Mouse (Mus musculus): ENCODE measurements around the gene Txndc2. TPM values are rescaled to one million over a fixed set of nuclear protein-coding genes. Genes with fewer than 3 reads are reported as not detected.

Gene Txndc2
- polyA plus RNA-seq, 2 experiments: 0.08 to 0.10 TPM

DNA sequence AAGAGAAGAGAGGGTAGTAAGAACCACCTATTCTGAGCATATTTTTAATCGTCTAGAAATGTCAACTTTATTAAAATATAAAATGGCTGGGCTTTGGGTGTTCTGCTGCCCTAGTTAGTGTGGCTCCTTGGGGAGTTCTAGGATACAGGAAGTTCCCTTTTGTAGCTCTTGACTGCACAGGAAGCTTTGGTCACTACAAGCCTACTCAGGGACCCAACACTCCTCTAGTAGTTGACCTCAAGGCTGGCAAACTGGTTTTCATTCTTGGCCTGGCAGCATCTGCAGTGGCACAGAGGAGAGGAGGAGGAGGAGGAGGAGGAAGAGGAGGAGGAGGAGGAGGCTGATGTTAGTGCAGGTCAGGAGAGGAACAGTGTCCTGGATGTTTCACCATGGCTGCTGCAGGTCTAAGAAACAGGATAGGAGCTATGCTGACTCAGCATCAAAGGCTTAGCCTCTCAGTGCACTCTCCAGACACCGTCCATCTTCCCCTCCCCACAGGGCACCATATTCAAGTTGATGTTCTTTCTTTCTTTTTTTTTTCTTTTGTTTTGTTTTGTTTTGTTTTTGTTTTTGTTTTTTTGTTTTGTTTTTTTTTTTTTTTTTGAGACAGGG is 38.9 kb upstream of the Txndc2 start:
- Histone ChIP-seq H3K27me3 (ENCODE audit: control insufficient read depth, insufficient read depth, low read length) (no peaks in the 10 kb centered on the region), H3K4me1 (ENCODE audit: control insufficient read depth, insufficient read depth, low read length) (peaks cover 9% of the 10 kb centered on the region), H3K4me2 (replicated peaks; ENCODE audit: low read depth, low read length, severe bottlenecking) (no peak overlapping the region), H3K36me3 (ENCODE audit: control insufficient read depth, insufficient read depth, low read length) (no peaks in the 10 kb centered on the region), H3K27ac (replicated peaks; ENCODE audit: low read depth, low read length) (no peak overlapping the region), H3K9ac (ENCODE audit: low read depth, low read length, severe bottlenecking) (no peak overlapping the region), H3K4me3 (replicated peaks; ENCODE audit: low read length) (no peak overlapping the region), H3K9me3 (ENCODE audit: control insufficient read depth, low read length) (no peaks in the 10 kb centered on the region)
- ATAC-seq (ENCODE audit: low FRiP score, low read depth): no peak
- WGBS: 69% methylated on average over 2 of the region's 2 CpGs
- DNase-seq (ENCODE audit: low spot score): no peak
- no peak for TF ChIP-seq POLR2A (IDR thresholded peaks at IDR 0.05; ENCODE audit: borderline replicate concordance, extremely low read depth, insufficient read depth, insufficient read length)

GRCm38 (mm10) chr17:65679806-65680446 is 38.0 kb upstream of the Txndc2 start:
- DNase-seq (ENCODE audit: low spot score): peak; percentile 55
- WGBS: 32% methylated on average over 14 of the region's 14 CpGs
- ATAC-seq (ENCODE audit: low FRiP score, low read depth): peak; percentile 74
- Histone ChIP-seq H3K27ac (replicated peaks; ENCODE audit: low read depth, low read length) (peak overlapping the region; percentile 56; the same call in 1 of the 2 replicates), H3K4me3 (replicated peaks; ENCODE audit: low read length) (no peak overlapping the region), H3K27me3 (ENCODE audit: control insufficient read depth, insufficient read depth, low read length) (no peaks in the 10 kb centered on the region), H3K4me1 (ENCODE audit: control insufficient read depth, insufficient read depth, low read length) (peaks cover 9% of the 10 kb centered on the region), H3K9ac (ENCODE audit: low read depth, low read length, severe bottlenecking) (no peak overlapping the region), H3K36me3 (ENCODE audit: control insufficient read depth, insufficient read depth, low read length) (no peaks in the 10 kb centered on the region), H3K9me3 (ENCODE audit: control insufficient read depth, low read length) (no peaks in the 10 kb centered on the region), H3K4me2 (replicated peaks; ENCODE audit: low read depth, low read length, severe bottlenecking) (no peak overlapping the region; the same call in 1 of the 2 replicates)
- TF ChIP-seq POLR2A (IDR thresholded peaks at IDR 0.05; ENCODE audit: borderline replicate concordance, extremely low read depth, insufficient read depth, insufficient read length): no peak

DNA sequence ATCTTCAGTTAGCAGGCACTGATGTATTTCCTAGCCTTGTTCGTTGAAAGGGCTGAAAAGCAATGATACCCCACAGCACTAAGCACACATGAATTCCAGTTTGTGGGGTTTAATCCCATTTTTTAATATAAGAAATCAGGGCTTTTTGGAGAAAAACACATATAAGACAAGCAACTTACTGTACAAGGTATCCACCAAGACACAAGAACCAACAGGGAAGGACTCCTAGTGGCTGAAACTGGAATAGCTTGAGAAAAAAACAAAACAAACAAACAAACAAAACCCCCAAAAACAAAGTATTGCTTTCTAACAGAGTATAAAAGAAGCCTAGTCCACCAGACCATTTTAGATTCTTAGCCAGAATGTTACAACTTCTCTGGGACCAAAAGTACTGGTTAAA is 35.8 kb upstream of the Txndc2 start:
- 90% methylated on average over 1 of the region's 1 CpGs for WGBS
- ATAC-seq (ENCODE audit: low FRiP score, low read depth): no peak
- peaks cover 9% of the 10 kb centered on the region for H3K4me1 ChIP-seq (ENCODE audit: control insufficient read depth, insufficient read depth, low read length)
- H3K9me3 ChIP-seq (ENCODE audit: control insufficient read depth, low read length): no peaks in the 10 kb centered on the region
- no peak for DNase-seq (ENCODE audit: low spot score)
- no peak overlapping the region for H3K9ac ChIP-seq (ENCODE audit: low read depth, low read length, severe bottlenecking)
- H3K4me3 ChIP-seq (replicated peaks; ENCODE audit: low read length): no peak overlapping the region
- no peaks in the 10 kb centered on the region for H3K27me3 ChIP-seq (ENCODE audit: control insufficient read depth, insufficient read depth, low read length)
- H3K4me2 ChIP-seq (replicated peaks; ENCODE audit: low read depth, low read length, severe bottlenecking): no peak overlapping the region
- H3K36me3 ChIP-seq (ENCODE audit: control insufficient read depth, insufficient read depth, low read length): no peaks in the 10 kb centered on the region
- no peak for TF ChIP-seq POLR2A (IDR thresholded peaks at IDR 0.05; ENCODE audit: borderline replicate concordance, extremely low read depth, insufficient read depth, insufficient read length)
- H3K27ac ChIP-seq (replicated peaks; ENCODE audit: low read depth, low read length): no peak overlapping the region

GRCm38 (mm10) chr17:65676536-65676935 is 34.6 kb upstream of the Txndc2 start:
- no peak for TF ChIP-seq POLR2A (IDR thresholded peaks at IDR 0.05; ENCODE audit: borderline replicate concordance, extremely low read depth, insufficient read depth, insufficient read length)
- no peaks in the 10 kb centered on the region for H3K36me3 ChIP-seq (ENCODE audit: control insufficient read depth, insufficient read depth, low read length)
- DNase-seq (ENCODE audit: low spot score) (no peak), ATAC-seq (ENCODE audit: low FRiP score, low read depth) (no peak)
- H3K4me3 ChIP-seq (replicated peaks; ENCODE audit: low read length): no peak overlapping the region
- WGBS: 83% methylated on average over 8 of the region's 8 CpGs
- H3K4me1 ChIP-seq (ENCODE audit: control insufficient read depth, insufficient read depth, low read length): peaks cover 9% of the 10 kb centered on the region
- no peak overlapping the region for H3K4me2 ChIP-seq (replicated peaks; ENCODE audit: low read depth, low read length, severe bottlenecking)
- H3K27ac ChIP-seq (replicated peaks; ENCODE audit: low read depth, low read length): no peak overlapping the region
- H3K9ac ChIP-seq (ENCODE audit: low read depth, low read length, severe bottlenecking): no peak overlapping the region
- H3K9me3 ChIP-seq (ENCODE audit: control insufficient read depth, low read length): no peaks in the 10 kb centered on the region
- H3K27me3 ChIP-seq (ENCODE audit: control insufficient read depth, insufficient read depth, low read length): no peaks in the 10 kb centered on the region

DNA sequence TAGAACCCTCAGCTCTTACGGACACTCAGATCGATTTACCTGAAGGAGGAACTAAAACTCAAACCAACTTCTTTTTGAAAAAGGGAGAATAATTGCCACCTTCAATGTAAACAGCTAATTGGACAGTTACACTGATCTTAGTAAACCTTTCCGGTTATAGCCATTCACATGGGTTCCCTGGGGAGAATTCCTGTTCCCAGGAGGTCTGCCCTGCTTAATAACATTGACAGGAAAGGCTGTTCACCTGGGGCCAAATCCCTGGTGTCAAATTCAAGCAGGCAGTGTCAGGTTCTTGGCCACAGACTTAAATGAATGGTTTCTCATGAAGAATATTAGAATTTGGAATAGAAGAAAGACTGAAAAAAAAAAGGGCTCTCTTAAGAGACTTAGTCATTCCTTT is 34.0 kb upstream of the Txndc2 start:
- 66% methylated on average over 3 of the region's 3 CpGs for WGBS
- TF ChIP-seq POLR2A (IDR thresholded peaks at IDR 0.05; ENCODE audit: borderline replicate concordance, extremely low read depth, insufficient read depth, insufficient read length): no peak
- Histone ChIP-seq H3K36me3 (ENCODE audit: control insufficient read depth, insufficient read depth, low read length) (no peaks in the 10 kb centered on the region), H3K27me3 (ENCODE audit: control insufficient read depth, insufficient read depth, low read length) (no peaks in the 10 kb centered on the region), H3K9ac (ENCODE audit: low read depth, low read length, severe bottlenecking) (no peak overlapping the region), H3K4me1 (ENCODE audit: control insufficient read depth, insufficient read depth, low read length) (peaks cover 9% of the 10 kb centered on the region), H3K4me2 (replicated peaks; ENCODE audit: low read depth, low read length, severe bottlenecking) (no peak overlapping the region), H3K27ac (replicated peaks; ENCODE audit: low read depth, low read length) (no peak overlapping the region), H3K4me3 (replicated peaks; ENCODE audit: low read length) (no peak overlapping the region), H3K9me3 (ENCODE audit: control insufficient read depth, low read length) (no peaks in the 10 kb centered on the region)
- ATAC-seq (ENCODE audit: low FRiP score, low read depth): no peak
- no peak for DNase-seq (ENCODE audit: low spot score)

Data from limb, embryonic 14.5 days (tissue).